Mouse (Mus musculus): ENCODE results near the gene Arl5c. TPM values are rescaled to one million over a fixed set of nuclear protein-coding genes. Genes with fewer than 3 reads are reported as not detected.

The Arl5c gene
- total and polyA plus RNA-seq, 2 experiments, result 0.37 to 0.55 TPM

- no peaks in the 10 kb centered on the region for H3K27me3 ChIP-seq (ENCODE audit: control insufficient read depth, insufficient read depth, low read length)
- H3K4me3 ChIP-seq (ENCODE audit: insufficient read depth, low read depth, low read length), result no peak overlapping the region
- TF ChIP-seq CTCF (IDR thresholded peaks at IDR 0.05; ENCODE audit: low read depth, low read length) (no peak), POLR2A (IDR thresholded peaks at IDR 0.05; ENCODE audit: extremely low read depth, insufficient read depth, low read length) (no peak)
Measured at GRCm38 (mm10) chr11:98008087-98008486, 12.1 kb upstream of the Arl5c start.

GRCm38 (mm10) chr11:98005686-98006085 lies 9.7 kb upstream of the Arl5c start:
- no peaks in the 10 kb centered on the region for H3K27me3 ChIP-seq (ENCODE audit: control insufficient read depth, insufficient read depth, low read length)
- 85% methylated on average over 10 of the region's 10 CpGs for WGBS
- H3K4me1 ChIP-seq (ENCODE audit: control insufficient read depth, insufficient read depth, low read length), result no peaks in the 10 kb centered on the region
- no peaks in the 10 kb centered on the region for H3K79me2 ChIP-seq (ENCODE audit: control insufficient read depth, insufficient read depth, low read length)
- TF ChIP-seq CTCF (IDR thresholded peaks at IDR 0.05; ENCODE audit: low read depth, low read length) (no peak), POLR2A (IDR thresholded peaks at IDR 0.05; ENCODE audit: extremely low read depth, insufficient read depth, low read length) (no peak)
- H3K4me3 ChIP-seq (ENCODE audit: insufficient read depth, low read depth, low read length), result no peak overlapping the region
- no peak for DNase-seq (ENCODE audit: extremely low read depth, low read depth, low spot score)
- no peak overlapping the region for H3K27ac ChIP-seq (replicated peaks; ENCODE audit: insufficient read depth, low read depth, low read length)
- H3K9ac ChIP-seq (ENCODE audit: low read depth, low read length), result no peak overlapping the region
- H3K36me3 ChIP-seq (ENCODE audit: control insufficient read depth, insufficient read depth, low read length), result no peaks in the 10 kb centered on the region

More at GRCm38 (mm10) chr11:98008087-98008486, 12.1 kb upstream of the Arl5c start:
- WGBS, result 80% methylated on average over 11 of the region's 11 CpGs
- DNase-seq (ENCODE audit: extremely low read depth, low read depth, low spot score), result no peak
- Histone ChIP-seq H3K36me3 (ENCODE audit: control insufficient read depth, insufficient read depth, low read length) (no peaks in the 10 kb centered on the region), H3K4me1 (ENCODE audit: control insufficient read depth, insufficient read depth, low read length) (no peaks in the 10 kb centered on the region), H3K9ac (ENCODE audit: low read depth, low read length) (no peak overlapping the region), H3K79me2 (ENCODE audit: control insufficient read depth, insufficient read depth, low read length) (no peaks in the 10 kb centered on the region), H3K27ac (replicated peaks; ENCODE audit: insufficient read depth, low read depth, low read length) (no peak overlapping the region)

- Histone ChIP-seq H3K79me2 (ENCODE audit: control insufficient read depth, insufficient read depth, low read length) (no peaks in the 10 kb centered on the region), H3K9ac (ENCODE audit: low read depth, low read length) (no peak overlapping the region), H3K27ac (replicated peaks; ENCODE audit: insufficient read depth, low read depth, low read length) (no peak overlapping the region), H3K4me1 (ENCODE audit: control insufficient read depth, insufficient read depth, low read length) (no peaks in the 10 kb centered on the region), H3K36me3 (ENCODE audit: control insufficient read depth, insufficient read depth, low read length) (no peaks in the 10 kb centered on the region), H3K4me3 (ENCODE audit: insufficient read depth, low read depth, low read length) (no peak overlapping the region), H3K27me3 (ENCODE audit: control insufficient read depth, insufficient read depth, low read length) (no peaks in the 10 kb centered on the region)
- TF ChIP-seq CTCF (IDR thresholded peaks at IDR 0.05; ENCODE audit: low read depth, low read length) (no peak), POLR2A (IDR thresholded peaks at IDR 0.05; ENCODE audit: extremely low read depth, insufficient read depth, low read length) (no peak)
- WGBS, result 63% methylated on average over 13 of the region's 13 CpGs
- peak; percentile 70 for DNase-seq (ENCODE audit: extremely low read depth, low read depth, low spot score)
Measured at GRCm38 (mm10) chr11:98005076-98005475, 9.1 kb upstream of the Arl5c start.

DNA sequence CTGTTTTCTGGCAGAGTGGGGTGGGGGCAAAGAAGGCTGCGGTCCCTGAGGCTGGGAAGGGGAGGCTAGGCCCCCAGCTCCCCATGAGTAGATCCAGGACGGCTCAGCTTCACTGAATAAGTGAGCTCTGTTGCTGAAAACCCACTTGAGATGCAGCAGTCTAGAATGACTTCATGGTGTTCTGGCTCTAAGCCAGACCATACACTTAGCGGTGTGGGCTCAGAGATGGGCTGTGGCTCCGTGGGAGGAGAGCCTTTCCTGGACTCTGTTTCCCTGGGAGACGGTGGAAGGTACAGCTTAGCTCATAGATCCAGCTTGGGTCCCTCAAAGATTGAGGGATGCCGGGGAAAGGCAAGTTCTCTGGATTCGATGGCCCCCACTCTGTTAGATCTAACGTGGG lies 8.2 kb upstream of the Arl5c start:
- Histone ChIP-seq H3K9ac (ENCODE audit: low read depth, low read length) (no peak overlapping the region), H3K79me2 (ENCODE audit: control insufficient read depth, insufficient read depth, low read length) (no peaks in the 10 kb centered on the region), H3K27ac (replicated peaks; ENCODE audit: insufficient read depth, low read depth, low read length) (no peak overlapping the region), H3K27me3 (ENCODE audit: control insufficient read depth, insufficient read depth, low read length) (no peaks in the 10 kb centered on the region), H3K4me3 (ENCODE audit: insufficient read depth, low read depth, low read length) (no peak overlapping the region), H3K4me1 (ENCODE audit: control insufficient read depth, insufficient read depth, low read length) (no peaks in the 10 kb centered on the region), H3K36me3 (ENCODE audit: control insufficient read depth, insufficient read depth, low read length) (no peaks in the 10 kb centered on the region)
- 88% methylated on average over 8 of the region's 8 CpGs for WGBS
- TF ChIP-seq CTCF (IDR thresholded peaks at IDR 0.05; ENCODE audit: low read depth, low read length), result no peak
- no peak for TF ChIP-seq POLR2A (IDR thresholded peaks at IDR 0.05; ENCODE audit: extremely low read depth, insufficient read depth, low read length)
- no peak for DNase-seq (ENCODE audit: extremely low read depth, low read depth, low spot score)

- no peak for DNase-seq (ENCODE audit: extremely low read depth, low read depth, low spot score)
- H3K9ac ChIP-seq (ENCODE audit: low read depth, low read length), result no peak overlapping the region
- TF ChIP-seq POLR2A (IDR thresholded peaks at IDR 0.05; ENCODE audit: extremely low read depth, insufficient read depth, low read length), result no peak
- TF ChIP-seq CTCF (IDR thresholded peaks at IDR 0.05; ENCODE audit: low read depth, low read length), result no peak
- H3K27ac ChIP-seq (replicated peaks; ENCODE audit: insufficient read depth, low read depth, low read length), result no peak overlapping the region
- no peaks in the 10 kb centered on the region for H3K36me3 ChIP-seq (ENCODE audit: control insufficient read depth, insufficient read depth, low read length)
- H3K79me2 ChIP-seq (ENCODE audit: control insufficient read depth, insufficient read depth, low read length), result no peaks in the 10 kb centered on the region
- 58% methylated on average over 17 of the region's 17 CpGs for WGBS
- H3K27me3 ChIP-seq (ENCODE audit: control insufficient read depth, insufficient read depth, low read length), result no peaks in the 10 kb centered on the region
- no peaks in the 10 kb centered on the region for H3K4me1 ChIP-seq (ENCODE audit: control insufficient read depth, insufficient read depth, low read length)
- H3K4me3 ChIP-seq (ENCODE audit: insufficient read depth, low read depth, low read length), result no peak overlapping the region
Measured at GRCm38 (mm10) chr11:98003171-98003671, 7.2 kb upstream of the Arl5c start.

DNA sequence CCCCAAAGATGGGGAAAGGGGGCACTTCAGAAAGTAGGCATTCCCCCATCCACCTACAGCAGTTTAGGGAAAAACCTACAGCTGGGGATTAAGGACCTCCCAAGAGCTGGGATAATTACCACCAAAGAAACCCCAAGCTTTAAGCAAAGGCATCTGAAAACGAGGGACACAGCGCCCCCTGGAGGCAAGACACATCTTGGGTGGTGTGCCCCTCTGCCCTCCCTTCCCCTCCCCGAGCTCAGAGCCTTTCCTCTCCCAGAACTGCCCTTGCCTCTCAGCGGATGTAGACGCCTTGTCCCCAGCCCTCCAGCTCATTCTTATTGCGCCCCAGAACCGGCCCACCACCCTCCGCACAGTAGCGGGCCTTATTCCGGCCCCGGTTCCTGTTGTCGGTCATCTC lies 6.6 kb upstream of the Arl5c start:
- no peak overlapping the region for H3K4me3 ChIP-seq (ENCODE audit: insufficient read depth, low read depth, low read length)
- H3K27me3 ChIP-seq (ENCODE audit: control insufficient read depth, insufficient read depth, low read length), result no peaks in the 10 kb centered on the region
- H3K27ac ChIP-seq (replicated peaks; ENCODE audit: insufficient read depth, low read depth, low read length), result no peak overlapping the region
- H3K4me1 ChIP-seq (ENCODE audit: control insufficient read depth, insufficient read depth, low read length), result no peaks in the 10 kb centered on the region
- no peaks in the 10 kb centered on the region for H3K79me2 ChIP-seq (ENCODE audit: control insufficient read depth, insufficient read depth, low read length)
- H3K36me3 ChIP-seq (ENCODE audit: control insufficient read depth, insufficient read depth, low read length), result no peaks in the 10 kb centered on the region
- 26% methylated on average over 12 of the region's 12 CpGs for WGBS
- H3K9ac ChIP-seq (ENCODE audit: low read depth, low read length), result no peak overlapping the region
- peak; percentile 31 for DNase-seq (ENCODE audit: extremely low read depth, low read depth, low spot score)
- peak; percentile 92 for TF ChIP-seq CTCF (IDR thresholded peaks at IDR 0.05; ENCODE audit: low read depth, low read length)
- TF ChIP-seq POLR2A (IDR thresholded peaks at IDR 0.05; ENCODE audit: extremely low read depth, insufficient read depth, low read length), result no peak
